Mouse (Mus musculus): ENCODE results near the gene Gm10665. TPM values are rescaled to one million over a fixed set of nuclear protein-coding genes. Genes with fewer than 3 reads are reported as not detected.

Gm10665 gene
- not detected in 2 replicates for polyA plus RNA-seq (2015; fragmentation: Nextera tagmentation; extraction: Ambion mirVana)

GRCm38 (mm10) chr7:22463975-22464374 is at the start of gene Gm10665:
TSS of gene Gm10665 (minus strand) at chr7:22464075.

GRCm38 (mm10) chr7:22499578-22499977 is 35.7 kb upstream of the Gm10665 start, which contains the start of gene Vmn1r151:
TSS of gene Vmn1r151 (minus strand) at chr7:22499678.

GRCm38 (mm10) chr7:22438129-22438528 is 25.7 kb downstream of the Gm10665 start, which contains the start of gene Vmn1r149:
TSS of gene Vmn1r149 (minus strand) at chr7:22438229.

GRCm38 (mm10) chr7:22413283-22413682 is 50.6 kb downstream of the Gm10665 start, which contains the start of gene Vmn1r148:
TSS of gene Vmn1r148 (plus strand) at chr7:22413583.

Other genes starting within 250 kb of the Gm10665 start
- not detected in 2 replicates for gene Gm8453, start 234.6 kb downstream of the Gm10665 start, polyA plus RNA-seq (2015; fragmentation: Nextera tagmentation; extraction: Ambion mirVana)
- gene Gm4187, start 134.4 kb downstream of the Gm10665 start, polyA plus RNA-seq (2015; fragmentation: Nextera tagmentation; extraction: Ambion mirVana) = not detected in 2 replicates
- gene Gm8660, start 93.0 kb downstream of the Gm10665 start, polyA plus RNA-seq (2015; fragmentation: Nextera tagmentation; extraction: Ambion mirVana) = not detected in 2 replicates
- gene Vmn1r148, start 50.5 kb downstream of the Gm10665 start, polyA plus RNA-seq (2015; fragmentation: Nextera tagmentation; extraction: Ambion mirVana) = not detected in 2 replicates
- gene Vmn1r149, start 25.8 kb downstream of the Gm10665 start, polyA plus RNA-seq (2015; fragmentation: Nextera tagmentation; extraction: Ambion mirVana) = not detected in 2 replicates
- gene Vmn1r151, start 35.6 kb upstream of the Gm10665 start, polyA plus RNA-seq (2015; fragmentation: Nextera tagmentation; extraction: Ambion mirVana) = not detected in 2 replicates
- gene Vmn1r152, start 58.9 kb upstream of the Gm10665 start, polyA plus RNA-seq (2015; fragmentation: Nextera tagmentation; extraction: Ambion mirVana) = not detected in 2 replicates
- not detected in 2 replicates for gene Gm8677, start 70.8 kb upstream of the Gm10665 start, polyA plus RNA-seq (2015; fragmentation: Nextera tagmentation; extraction: Ambion mirVana)
- gene Gm4201, start 101.3 kb upstream of the Gm10665 start, polyA plus RNA-seq (2015; fragmentation: Nextera tagmentation; extraction: Ambion mirVana) = not detected in 2 replicates
- gene Gm4565, start 124.1 kb upstream of the Gm10665 start, polyA plus RNA-seq (2015; fragmentation: Nextera tagmentation; extraction: Ambion mirVana) = not detected in 2 replicates
- not detected in 2 replicates for gene Vmn1r155, start 193.9 kb upstream of the Gm10665 start, polyA plus RNA-seq (2015; fragmentation: Nextera tagmentation; extraction: Ambion mirVana)
- gene Gm8693, start 228.2 kb upstream of the Gm10665 start, polyA plus RNA-seq (2015; fragmentation: Nextera tagmentation; extraction: Ambion mirVana) = not detected in 2 replicates

Measured in skeletal muscle tissue, postnatal 0 days (tissue).